Mouse (Mus musculus) MEL (cell line): ENCODE measurements around the gene Rnf114. TPM values are rescaled to one million over a fixed set of nuclear protein-coding genes. Genes with fewer than 3 reads are reported as not detected.

Experiments used
- DNase-seq: peaks from one replicate; pipeline ENCODE4 v3.0.0; 2011; ENCODE audit warnings: low read depth, low spot score
- H3K27ac ChIP-seq: 2 replicates; pipeline ENCODE4 v1.5.1; 2012; ENCODE audit warnings: low read depth, mild to moderate bottlenecking, control low read depth, low read length, moderate library complexity; ENCODE audit not compliant: control insufficient read depth
- H3K27me3 ChIP-seq, 2 experiments: fragments of 150-350 bp in 1 of 2; sonication (generic) in 1 of 2; 2 replicates each; pipeline ENCODE4 v1.6.1; 2012; ENCODE audit warnings: low read length in 2 of 2, mild to moderate bottlenecking in 2 of 2, improper control_type of control experiment in 1 of 2, moderate library complexity in 1 of 2; ENCODE audit not compliant: insufficient read depth in 2 of 2, control insufficient read depth in 1 of 2
- H3K36me3 ChIP-seq, 2 experiments: 2 replicates each; pipeline ENCODE4 v1.6.1; 2012 to 2014; ENCODE audit warnings: low read length in 2 of 2, improper control_type of control experiment in 1 of 2, inconsistent platforms in 1 of 2, mild to moderate bottlenecking in 1 of 2; ENCODE audit not compliant: insufficient read depth in 2 of 2, control insufficient read depth in 1 of 2
- H3K4me1 ChIP-seq, 2 experiments: fragments of 150-350 bp in 1 of 2; sonication (generic) in 1 of 2; 2 replicates each; pipeline ENCODE4 v1.6.1; 2012; ENCODE audit warnings: low read length in 2 of 2, improper control_type of control experiment in 1 of 2, mild to moderate bottlenecking in 1 of 2; ENCODE audit not compliant: insufficient read depth in 2 of 2, control insufficient read depth in 1 of 2
- H3K4me3 ChIP-seq, 2 experiments: fragments of 150-350 bp in 1 of 2; sonication (generic) in 1 of 2; 2 replicates each; pipeline ENCODE4 v1.5.1; 2012; ENCODE audit warnings: low read depth in 2 of 2, low read length in 2 of 2, mild to moderate bottlenecking in 2 of 2, moderate library complexity in 2 of 2, control low read depth in 1 of 2, improper control_type of control experiment in 1 of 2; ENCODE audit not compliant: control insufficient read depth in 1 of 2, insufficient read depth in 1 of 2
- H3K79me2 ChIP-seq: 2 replicates; pipeline ENCODE4 v1.6.1; 2012; ENCODE audit warnings: mild to moderate bottlenecking, low read length, moderate library complexity; ENCODE audit not compliant: control insufficient read depth, poor library complexity, insufficient read depth
- H3K9ac ChIP-seq: 2 replicates; pipeline ENCODE4 v1.6.1; 2012; ENCODE audit warnings: low read depth, mild to moderate bottlenecking, control low read depth, low read length, moderate library complexity; ENCODE audit not compliant: control insufficient read depth, poor library complexity, severe bottlenecking
- H3K9me3 ChIP-seq: fragments of 150-350 bp; sonication (generic); replicated peaks from 2 replicates; pipeline ENCODE4 v1.6.1; 2012; ENCODE audit warnings: mild to moderate bottlenecking, low read length, improper control_type of control experiment, moderate library complexity; ENCODE audit not compliant: insufficient read depth
- CHD1 ChIP-seq: IDR thresholded peaks from 2 replicates; pipeline ENCODE4 v1.6.1; 2012; ENCODE audit warnings: low read depth, mild to moderate bottlenecking, inconsistent platforms, low read length, improper control_type of control experiment
- CTCF ChIP-seq, 3 experiments: IDR thresholded peaks in 2 of 3; conservative IDR thresholded peaks in 1 of 3; 2 replicates each; pipeline ENCODE4 v1.5.1; 2011 to 2012; ENCODE audit warnings: low read length in 3 of 3, low read depth in 2 of 3, mild to moderate bottlenecking in 2 of 3, improper control_type of control experiment in 1 of 3, inconsistent platforms in 1 of 3, mixed read lengths in 1 of 3, moderate library complexity in 1 of 3; ENCODE audit not compliant: control insufficient read depth in 1 of 3, insufficient read depth in 1 of 3, poor library complexity in 1 of 3, severe bottlenecking in 1 of 3
- EP300 ChIP-seq, 2 experiments: IDR thresholded peaks; 2 replicates each; pipeline ENCODE4 v1.6.1; 2011; ENCODE audit warnings: improper control_type of control experiment in 2 of 2, low read length in 2 of 2, low read depth in 1 of 2, mild to moderate bottlenecking in 1 of 2
- HCFC1 ChIP-seq: IDR thresholded peaks from 2 replicates; pipeline ENCODE4 v1.6.1; 2012; ENCODE audit warnings: low read depth, mild to moderate bottlenecking, inconsistent platforms, low read length, improper control_type of control experiment, moderate library complexity
- KAT2A ChIP-seq: conservative IDR thresholded peaks from 2 replicates; pipeline ENCODE4 v1.6.1; 2012; ENCODE audit warnings: low read depth, low read length, improper control_type of control experiment, inconsistent platforms
- MAFK ChIP-seq: IDR thresholded peaks from 2 replicates; pipeline ENCODE4 v1.6.1; 2011; ENCODE audit warnings: low read depth, mild to moderate bottlenecking, low read length, improper control_type of control experiment, borderline replicate concordance
- MAZ ChIP-seq: IDR thresholded peaks from 2 replicates; pipeline ENCODE4 v1.6.1; 2012; ENCODE audit warnings: low read depth, mild to moderate bottlenecking, inconsistent platforms, low read length, improper control_type of control experiment
- MEF2A ChIP-seq: IDR thresholded peaks from 2 replicates; pipeline ENCODE4 v1.6.1; 2014; ENCODE audit warnings: low read depth, mild to moderate bottlenecking, inconsistent platforms, low read length, improper control_type of control experiment; ENCODE audit not compliant: poor library complexity, insufficient replicate concordance, severe bottlenecking; ENCODE audit errors: extremely low read depth
- MXI1 ChIP-seq: IDR thresholded peaks from 2 replicates; pipeline ENCODE4 v1.6.1; 2011; ENCODE audit warnings: mild to moderate bottlenecking, low read depth, low read length, improper control_type of control experiment
- MYC ChIP-seq: IDR thresholded peaks from 2 replicates; pipeline ENCODE4 v1.6.1; 2011; ENCODE audit warnings: low read depth, mild to moderate bottlenecking, low read length, improper control_type of control experiment, moderate library complexity
- NELFE ChIP-seq: IDR thresholded peaks from 2 replicates; pipeline ENCODE4 v1.6.1; 2011; ENCODE audit warnings: low read depth, low read length, improper control_type of control experiment
- POLR2A ChIP-seq, 2 experiments: IDR thresholded peaks; 2 replicates each; pipeline ENCODE4 v1.6.1; 2011 to 2012; ENCODE audit warnings: low read length in 2 of 2, mild to moderate bottlenecking in 2 of 2, control low read depth in 1 of 2, improper control_type of control experiment in 1 of 2, low read depth in 1 of 2, moderate library complexity in 1 of 2; ENCODE audit not compliant: control insufficient read depth in 1 of 2, insufficient read depth in 1 of 2, poor library complexity in 1 of 2
- POLR2AphosphoS5 ChIP-seq: IDR thresholded peaks from 2 replicates; pipeline ENCODE4 v1.6.1; 2012; ENCODE audit warnings: low read depth, borderline replicate concordance, mild to moderate bottlenecking, inconsistent platforms, low read length, moderate library complexity, mixed read lengths
- RCOR1 ChIP-seq: IDR thresholded peaks from 2 replicates; pipeline ENCODE4 v1.6.1; 2012; ENCODE audit warnings: low read depth, mild to moderate bottlenecking, inconsistent platforms, low read length, improper control_type of control experiment
- UBTF ChIP-seq: IDR thresholded peaks from 2 replicates; pipeline ENCODE4 v1.6.1; 2012; ENCODE audit warnings: low read depth, mild to moderate bottlenecking, inconsistent platforms, low read length, improper control_type of control experiment, moderate library complexity, borderline replicate concordance; ENCODE audit not compliant: insufficient read depth
- ZKSCAN1 ChIP-seq: IDR thresholded peaks from 2 replicates; pipeline ENCODE4 v1.6.1; 2012; ENCODE audit warnings: low read depth, mild to moderate bottlenecking, inconsistent platforms, low read length, improper control_type of control experiment, moderate library complexity
- ZMIZ1 ChIP-seq: IDR thresholded peaks from 2 replicates; pipeline ENCODE4 v1.6.1; 2012; ENCODE audit warnings: low read depth, mild to moderate bottlenecking, inconsistent platforms, low read length, improper control_type of control experiment, moderate library complexity
- ZNF384 ChIP-seq: IDR thresholded peaks from 2 replicates; pipeline ENCODE4 v1.6.1; 2012; ENCODE audit warnings: low read depth, mild to moderate bottlenecking, inconsistent platforms, low read length, improper control_type of control experiment
- polyA plus RNA-seq, 2 experiments: library from polyadenylated mRNA; stranded (reverse) in 1 of 2; unstranded in 1 of 2; fragments of >175 nt in 1 of 2; fragments of >200 nt in 1 of 2; gene quantifications; 2 replicates each; pipeline versions ENCODE4 v1.2.1 to v1.2.4; 2012; ENCODE audit warnings: low replicate concordance in 2 of 2, low read depth in 1 of 2; ENCODE audit not compliant: insufficient read length in 2 of 2, insufficient read depth in 1 of 2, missing spikeins in 1 of 2
- total RNA-seq: library from RNA; depleted of rRNA; stranded (reverse); fragments of 300-350 nt; gene quantifications from 2 replicates; pipeline ENCODE4 v1.2.3, GENCODE M21; 2012

Gene Rnf114
- total and polyA plus RNA-seq, 3 experiments = 44.0 to 49.2 TPM; not detected in 1

DNA sequence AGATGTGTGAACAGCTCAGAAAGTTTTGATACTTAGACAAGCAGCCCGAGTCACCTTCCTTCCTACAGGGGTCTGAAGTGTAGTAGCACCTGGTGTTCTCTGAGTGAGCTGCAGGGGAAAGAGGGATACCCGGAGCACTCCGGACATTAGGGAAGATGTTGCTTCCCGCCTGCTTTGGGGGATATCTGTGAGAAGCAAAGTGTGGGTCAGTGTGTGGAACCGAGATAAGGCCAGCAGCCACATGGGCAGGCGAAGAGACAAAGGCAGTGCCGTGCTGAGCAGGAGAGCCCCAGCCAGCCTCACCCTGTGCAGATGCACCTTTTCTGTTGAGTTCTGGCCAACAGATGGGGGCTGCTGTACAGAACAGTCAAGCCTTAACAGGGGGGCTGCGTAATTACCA, 44.8 kb upstream of the Rnf114 start:
- Histone ChIP-seq H3K27ac (no peak overlapping the region), H3K9ac (no peak overlapping the region), H3K36me3 (peaks cover 0 to 11% of the 10 kb centered on the region in 2 experiments; a peak in 2 of 4 replicates), H3K27me3 (no peaks in the 10 kb centered on the region), H3K9me3 (no peaks in the 10 kb centered on the region), H3K4me1 (no peaks in the 10 kb centered on the region), H3K4me3 (no peak overlapping the region), H3K79me2 (no peaks in the 10 kb centered on the region)
- DNase-seq = no peak
- no peak for TF ChIP-seq POLR2AphosphoS5
- TF ChIP-seq EP300 (IDR thresholded peaks at IDR 0.05; ENCODE audit: low read depth in 1 of 2, low read length in 2 of 2) = no peak
- TF ChIP-seq ZNF384 = no peak
- TF ChIP-seq MYC = no peak
- TF ChIP-seq RCOR1 = no peak

- Histone ChIP-seq H3K9me3 (no peaks in the 10 kb centered on the region), H3K36me3 (peaks cover 0 to 11% of the 10 kb centered on the region in 2 experiments; a peak in 2 of 4 replicates), H3K4me3 (no peak overlapping the region), H3K9ac (no peak overlapping the region), H3K27ac (no peak overlapping the region), H3K27me3 (no peaks in the 10 kb centered on the region), H3K4me1 (no peaks in the 10 kb centered on the region), H3K79me2 (no peaks in the 10 kb centered on the region)
- no peak for DNase-seq
- TF ChIP-seq UBTF (no peak), POLR2AphosphoS5 (no peak), RCOR1 (no peak), NELFE (no peak), CHD1 (no peak), CTCF (IDR thresholded peaks at IDR 0.05 in 2 of 3, conservative IDR thresholded peaks at IDR 0.05 in 1 of 3; ENCODE audit: control insufficient read depth in 1 of 3, insufficient read depth in 1 of 3, low read depth in 2 of 3, low read length in 3 of 3, poor library complexity in 1 of 3, severe bottlenecking in 1 of 3) (no peak), HCFC1 (no peak), MXI1 (no peak), ZMIZ1 (no peak), MAFK (no peak), POLR2A (IDR thresholded peaks at IDR 0.05; ENCODE audit: control insufficient read depth in 1 of 2, insufficient read depth in 1 of 2, low read depth in 1 of 2, low read length in 2 of 2, poor library complexity in 1 of 2) (no peak), KAT2A (no peak), ZKSCAN1 (no peak), MEF2A (no peak), MAZ (no peak)
Observed at GRCm38 (mm10) chr2:167449331-167450275, 42.8 kb upstream of the Rnf114 start.
